Mouse (Mus musculus) forebrain, postnatal 0 days (tissue): ENCODE data around the gene Abhd17c. TPM values are rescaled to one million over a fixed set of nuclear protein-coding genes. Genes with fewer than 3 reads are reported as not detected.

ENCODE experiments used
- ATAC-seq: fragments of 200-750 bp; cut with Nextera tagmentation; 2 replicates; pipeline ENCODE4 v1.8.0; 2017; ENCODE audit warnings: mild to moderate bottlenecking, moderate library complexity
- DNase-seq: peaks from one replicate; pipeline ENCODE4 v3.0.0-alpha.2; 2015
- H3K27ac ChIP-seq: fragments of 300-500 bp; sonication (generic); 2 replicates; pipeline ENCODE4 v1.5.1; 2014; ENCODE audit warnings: low read depth, mild to moderate bottlenecking, antibody characterized with exemption, low read length, moderate library complexity, mixed read lengths
- H3K27me3 ChIP-seq: fragments of 300-500 bp; sonication (generic); 2 replicates; pipeline ENCODE4 v1.6.1; 2014; ENCODE audit warnings: mild to moderate bottlenecking, low read length, mixed read lengths; ENCODE audit not compliant: insufficient read depth
- H3K36me3 ChIP-seq: fragments of 300-500 bp; sonication (generic); 2 replicates; pipeline ENCODE4 v1.6.1; 2014; ENCODE audit warnings: mild to moderate bottlenecking, moderate library complexity; ENCODE audit not compliant: insufficient read depth
- H3K4me1 ChIP-seq: fragments of 300-500 bp; sonication (generic); 2 replicates; pipeline ENCODE4 v1.6.1; 2014; ENCODE audit warnings: antibody characterized with exemption; ENCODE audit not compliant: insufficient read depth
- H3K4me2 ChIP-seq: fragments of 300-500 bp; sonication (generic); 2 replicates; pipeline ENCODE4 v1.6.1; 2014; ENCODE audit warnings: low read depth, mild to moderate bottlenecking, moderate library complexity
- H3K4me3 ChIP-seq: fragments of 300-500 bp; sonication (generic); 2 replicates; pipeline ENCODE4 v1.5.1; 2014; ENCODE audit warnings: low read depth, low read length, mixed read lengths
- H3K9ac ChIP-seq: fragments of 300-500 bp; sonication (generic); 2 replicates; pipeline ENCODE4 v1.6.1; 2014; ENCODE audit warnings: mild to moderate bottlenecking
- H3K9me3 ChIP-seq: fragments of 300-500 bp; sonication (generic); 2 replicates; pipeline ENCODE4 v1.6.1; 2016; ENCODE audit warnings: low read length
- CTCF ChIP-seq: sonication (generic); IDR thresholded peaks from 2 replicates; pipeline ENCODE4 v1.5.1; 2016; ENCODE audit warnings: antibody characterized with exemption, control low read depth, low read depth
- WGBS: fragments of 180-500 bp; shearing (Covaris S2); extraction: QIAGEN DNeasy Blood & Tissue Kit; methylation state at CpG from one replicate; pipeline ENCODE4 v1.1.7; 2014; 5-methylcytosine and 5-hydroxymethylcytosine counted together
- polyA plus RNA-seq: library from polyadenylated mRNA; unstranded; fragments of >200 nt; fragmentation: Nextera tagmentation; extraction: Ambion mirVana; gene quantifications from 2 replicates; pipeline ENCODE4 v1.2.1, GENCODE M21; 2015
- total RNA-seq: library from RNA; depleted of rRNA; stranded (reverse); fragments of >200 nt; gene quantifications from 2 replicates; pipeline ENCODE4 v1.2.3, GENCODE M21; 2014; rRNA removed

Gene Abhd17c
- total RNA-seq (92.2 and 102 TPM in 2 replicates), polyA plus RNA-seq (92.9 and 93.5 TPM in 2 replicates)

DNA sequence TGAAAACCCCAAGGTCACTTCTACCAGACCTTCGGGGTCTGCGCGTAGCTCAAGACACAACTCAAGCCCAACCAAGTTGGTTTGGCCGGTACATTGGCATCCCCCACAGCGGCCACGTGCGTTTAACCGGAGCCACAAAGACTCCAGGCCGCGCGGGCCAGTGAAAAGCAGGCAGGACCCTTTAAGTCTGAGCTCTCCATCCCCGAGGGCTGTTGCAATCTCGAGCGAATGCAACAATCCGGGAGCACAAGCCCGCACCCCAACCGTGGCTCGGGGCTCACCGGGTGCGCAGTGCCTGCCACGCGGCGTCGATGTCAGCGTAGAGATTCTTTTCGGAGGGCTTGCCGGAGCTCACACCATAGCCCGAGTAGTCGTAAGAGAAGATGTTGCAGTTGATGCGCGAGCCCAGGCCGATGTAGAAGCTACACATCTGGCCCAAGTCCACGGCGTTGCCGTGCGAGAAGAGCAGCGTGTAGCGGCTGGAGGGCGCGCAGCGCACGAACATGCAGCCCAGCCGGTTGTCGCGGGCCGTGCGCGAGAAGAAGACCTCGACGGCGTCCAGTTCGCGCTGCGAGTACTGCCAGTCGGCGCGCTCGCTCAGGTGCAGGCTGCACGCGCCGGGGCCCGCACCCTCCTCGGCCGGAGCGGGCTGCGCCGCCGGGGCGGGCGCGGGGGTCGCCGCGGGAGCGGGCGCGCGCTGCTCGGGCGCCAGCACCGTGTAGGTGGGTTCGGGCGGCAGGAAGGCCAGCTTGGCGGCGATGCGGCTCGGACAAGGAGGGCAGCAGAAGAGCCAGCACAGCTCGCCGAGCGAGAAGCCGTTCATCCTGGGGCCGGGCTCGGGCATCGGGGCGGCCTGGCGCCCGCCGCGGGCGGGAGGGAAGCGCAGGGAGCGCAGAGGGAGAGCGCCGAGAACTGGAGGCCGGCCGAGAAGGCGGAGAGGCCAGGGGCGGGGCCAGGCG is at the start of gene Abhd17c:
Gene Abhd17c, minus strand, starts transcription at position 893 of the 959 bp plus-strand sequence.
- H3K27ac ChIP-seq, result peak within 1 kb of the TSS; percentile 95
- no peak for TF ChIP-seq CTCF
- no peaks in the 10 kb centered on the region for H3K36me3 ChIP-seq
- H3K4me1 ChIP-seq, result peaks cover 38% of the 10 kb centered on the region
- H3K27me3 ChIP-seq, result no peaks in the 10 kb centered on the region
- peak within 1 kb of the TSS; percentile 94 for H3K4me3 ChIP-seq
- H3K9ac ChIP-seq, result peak within 1 kb of the TSS; percentile 96
- DNase-seq (peak; percentile 74), ATAC-seq (peak; percentile 65)
- peak within 1 kb of the TSS; percentile 77 for H3K4me2 ChIP-seq
- WGBS, result under 1% methylated on average over 97 of the region's 109 CpGs
- H3K9me3 ChIP-seq, result no peaks in the 10 kb centered on the region

DNA sequence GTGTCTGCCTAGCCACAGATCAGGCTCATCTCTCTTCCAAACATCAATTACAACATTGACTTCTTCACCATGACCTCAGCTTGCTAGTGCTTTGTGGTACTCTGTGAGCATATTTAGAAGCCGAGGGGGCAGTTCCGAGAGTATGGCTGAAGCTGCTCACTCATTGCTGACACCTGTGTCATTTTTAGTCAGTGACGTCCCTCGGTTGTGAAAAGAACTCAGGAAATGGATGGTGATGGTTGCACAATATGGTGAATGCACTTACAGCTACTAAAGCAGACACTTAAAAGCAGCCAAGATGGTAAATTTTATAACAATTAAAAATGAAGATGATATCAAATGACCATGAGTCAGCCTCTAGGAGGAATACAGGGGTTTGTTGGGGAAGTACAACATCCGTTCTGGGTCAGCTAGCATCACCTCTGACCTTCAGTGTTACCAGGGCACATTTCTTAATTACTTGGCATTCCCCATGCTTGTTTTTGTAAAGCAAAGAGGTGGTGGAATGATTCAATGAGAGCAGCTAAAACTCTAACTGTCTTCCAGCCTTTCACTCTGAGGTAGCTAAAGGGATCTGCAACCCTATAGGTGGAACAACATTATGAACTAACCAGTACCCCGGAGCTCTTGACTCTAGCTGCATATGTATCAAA is 45.6 kb upstream of the Abhd17c start:
- Histone ChIP-seq H3K36me3 (no peaks in the 10 kb centered on the region), H3K9me3 (no peaks in the 10 kb centered on the region), H3K9ac (no peak overlapping the region), H3K4me1 (no peaks in the 10 kb centered on the region), H3K27ac (no peak overlapping the region), H3K4me3 (no peak overlapping the region), H3K4me2 (no peak overlapping the region), H3K27me3 (no peaks in the 10 kb centered on the region)
- ATAC-seq, result no peak
- no peak for TF ChIP-seq CTCF
- DNase-seq, result no peak
- 91% methylated on average over 6 of the region's 6 CpGs for WGBS

DNA sequence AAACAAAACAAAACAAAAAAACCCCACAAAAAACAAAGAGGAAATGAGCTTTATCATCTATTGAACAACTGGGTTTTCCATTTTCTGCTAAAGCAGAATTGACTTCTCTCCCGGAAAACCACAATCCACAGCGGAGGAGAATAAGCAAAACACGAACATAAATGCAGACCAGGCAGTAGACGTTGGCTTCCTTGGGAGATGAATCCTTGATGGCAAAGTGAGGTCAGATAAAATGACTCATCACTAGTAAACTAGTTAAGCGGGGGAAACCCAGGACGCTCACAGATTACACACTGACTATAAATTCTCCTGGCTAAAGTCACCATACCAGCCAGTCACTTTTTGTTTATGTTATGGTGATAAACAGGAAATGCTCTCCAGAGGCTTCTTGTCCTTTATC is 44.5 kb upstream of the Abhd17c start:
- no peaks in the 10 kb centered on the region for H3K9me3 ChIP-seq
- TF ChIP-seq CTCF, result no peak
- no peaks in the 10 kb centered on the region for H3K27me3 ChIP-seq
- 92% methylated on average over 6 of the region's 6 CpGs for WGBS
- H3K4me3 ChIP-seq, result no peak overlapping the region
- H3K27ac ChIP-seq, result no peak overlapping the region
- DNase-seq (no peak), ATAC-seq (no peak)
- H3K4me1 ChIP-seq, result no peaks in the 10 kb centered on the region
- no peak overlapping the region for H3K4me2 ChIP-seq
- no peak overlapping the region for H3K9ac ChIP-seq
- no peaks in the 10 kb centered on the region for H3K36me3 ChIP-seq

DNA sequence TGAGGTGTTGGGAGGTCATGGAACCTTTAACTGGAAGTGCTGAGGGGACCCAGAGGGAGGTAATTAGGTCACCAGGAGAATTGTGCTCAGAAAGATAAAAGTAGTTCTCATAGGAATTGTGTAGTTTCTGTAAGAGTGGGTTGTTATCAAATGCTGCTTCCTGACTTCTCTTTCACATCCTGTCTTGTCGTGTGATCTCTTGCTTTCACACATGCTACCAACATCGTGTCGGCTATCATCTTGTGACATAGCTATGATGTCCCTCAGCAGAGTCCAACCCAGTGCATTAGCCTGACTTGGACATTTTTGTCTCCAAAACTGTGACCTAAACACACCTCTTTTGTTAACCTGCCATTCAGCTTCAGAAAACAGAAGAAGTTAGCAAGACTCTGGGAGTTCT is 40.6 kb upstream of the Abhd17c start:
- H3K4me2 ChIP-seq, result no peak overlapping the region
- DNase-seq (no peak), ATAC-seq (no peak)
- H3K9me3 ChIP-seq, result no peaks in the 10 kb centered on the region
- no peaks in the 10 kb centered on the region for H3K4me1 ChIP-seq
- WGBS, result 98% methylated on average over 3 of the region's 3 CpGs
- H3K9ac ChIP-seq, result no peak overlapping the region
- H3K36me3 ChIP-seq, result no peaks in the 10 kb centered on the region
- no peak overlapping the region for H3K4me3 ChIP-seq
- TF ChIP-seq CTCF, result no peak
- no peak overlapping the region for H3K27ac ChIP-seq
- H3K27me3 ChIP-seq, result no peaks in the 10 kb centered on the region

DNA sequence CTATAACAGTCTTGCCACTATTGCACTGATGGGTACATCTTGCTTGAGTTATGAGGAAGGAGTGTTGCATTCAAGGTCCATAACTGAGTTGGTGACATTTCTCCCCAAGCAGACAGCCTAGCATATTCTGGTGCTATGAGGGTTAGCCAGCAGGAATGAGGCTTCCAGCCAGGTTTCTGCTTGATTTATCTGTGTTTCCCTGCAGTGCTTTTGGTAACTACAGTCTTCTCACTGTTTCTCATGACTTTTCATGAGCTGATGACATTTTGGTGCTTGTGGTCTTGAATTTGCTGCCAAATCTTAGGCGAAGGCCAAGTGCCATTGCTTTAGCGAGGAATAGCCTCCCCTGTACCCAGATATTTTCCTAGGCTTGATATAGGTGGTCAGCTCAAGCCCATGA is 39.8 kb upstream of the Abhd17c start:
- no peak overlapping the region for H3K4me2 ChIP-seq
- DNase-seq, result no peak
- 88% methylated on average over 2 of the region's 2 CpGs for WGBS
- no peak overlapping the region for H3K27ac ChIP-seq
- no peak for TF ChIP-seq CTCF
- ATAC-seq, result no peak
- no peaks in the 10 kb centered on the region for H3K4me1 ChIP-seq
- no peaks in the 10 kb centered on the region for H3K9me3 ChIP-seq
- no peak overlapping the region for H3K4me3 ChIP-seq
- H3K27me3 ChIP-seq, result no peaks in the 10 kb centered on the region
- H3K9ac ChIP-seq, result no peak overlapping the region
- H3K36me3 ChIP-seq, result no peaks in the 10 kb centered on the region

DNA sequence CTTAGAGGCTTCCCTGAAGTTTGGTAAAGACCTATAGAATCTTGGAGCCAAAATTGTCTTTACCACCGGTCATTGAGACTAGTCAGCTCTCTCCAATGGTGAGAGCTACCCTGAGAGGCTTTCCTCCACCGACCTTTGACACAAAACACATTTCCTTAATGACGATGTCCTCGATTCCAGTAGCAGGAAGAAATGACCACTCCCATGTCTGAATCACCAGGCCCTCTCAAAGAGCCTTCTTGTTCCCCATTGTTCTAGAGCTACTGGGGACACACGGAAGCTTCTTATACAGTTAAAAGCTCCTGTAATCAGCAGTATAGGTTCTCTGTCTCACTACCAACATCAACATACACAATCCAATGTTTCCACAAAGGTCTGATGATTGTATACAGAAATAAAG is 36.5 kb upstream of the Abhd17c start:
- WGBS, result 85% methylated on average over 5 of the region's 5 CpGs
- Histone ChIP-seq H3K4me1 (no peaks in the 10 kb centered on the region), H3K27me3 (no peaks in the 10 kb centered on the region), H3K4me3 (no peak overlapping the region), H3K27ac (no peak overlapping the region), H3K9ac (no peak overlapping the region), H3K36me3 (no peaks in the 10 kb centered on the region), H3K4me2 (no peak overlapping the region), H3K9me3 (no peaks in the 10 kb centered on the region)
- ATAC-seq, result no peak
- TF ChIP-seq CTCF, result no peak
- DNase-seq, result no peak

DNA sequence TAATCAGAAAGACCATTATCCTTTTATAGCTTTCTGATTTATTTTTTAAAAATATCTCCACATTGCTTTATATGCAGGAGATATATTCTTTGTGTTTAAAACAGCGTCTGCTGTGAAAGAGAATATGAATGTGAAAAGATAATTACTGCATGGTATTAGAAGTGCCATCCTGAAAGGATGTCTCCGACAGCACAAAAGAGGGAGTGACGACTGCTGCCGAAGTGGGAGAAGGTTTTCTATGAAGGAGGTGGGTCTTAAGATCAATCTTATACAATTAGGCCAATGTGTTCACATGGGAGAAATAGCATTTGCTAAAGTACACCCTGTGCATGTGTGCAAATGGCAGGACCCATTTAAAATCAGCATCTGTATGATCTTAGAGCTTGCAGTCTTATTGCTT is 33.5 kb upstream of the Abhd17c start:
- Histone ChIP-seq H3K27ac (0 out of 2 replicates have a peak overlapping the region, but pooled peaks have one; percentile 35), H3K4me1 (no peaks in the 10 kb centered on the region), H3K9ac (no peak overlapping the region), H3K36me3 (no peaks in the 10 kb centered on the region), H3K9me3 (no peaks in the 10 kb centered on the region), H3K4me3 (no peak overlapping the region), H3K27me3 (no peaks in the 10 kb centered on the region), H3K4me2 (no peak overlapping the region)
- 47% methylated on average over 4 of the region's 4 CpGs for WGBS
- DNase-seq (peak; percentile 25), ATAC-seq (peak; percentile 91)
- TF ChIP-seq CTCF, result no peak
